Mouse (Mus musculus): ENCODE results near the gene Apba3.

Gene Apba3

GRCm38 (mm10) chr10:81252424-81253419 lies 14.0 kb upstream of the Apba3 start, which contains the start of gene Matk:
Gene Matk, plus strand, starts transcription at chr10:81252935.
- DNase-seq (ENCODE audit: low spot score in 2 of 2), result no peak

GRCm38 (mm10) chr10:81254886-81255285 lies 11.9 kb upstream of the Apba3 start:
- DNase-seq (ENCODE audit: low spot score in 2 of 2), result no peak

- no peak for DNase-seq (ENCODE audit: low spot score in 2 of 2)
Measured at GRCm38 (mm10) chr10:81257158-81258039, 9.4 kb upstream of the Apba3 start.

- no peak for DNase-seq (ENCODE audit: low spot score in 2 of 2)
Measured at GRCm38 (mm10) chr10:81259225-81259884, 7.4 kb upstream of the Apba3 start.

- DNase-seq (ENCODE audit: low spot score in 2 of 2), result no peak
Measured at GRCm38 (mm10) chr10:81261025-81261424, 5.7 kb upstream of the Apba3 start.

GRCm38 (mm10) chr10:81265540-81265939 lies 1.2 kb upstream of the Apba3 start:
- DNase-seq (ENCODE audit: low spot score in 2 of 2), result no peak

- DNase-seq (ENCODE audit: low spot score in 2 of 2), result peak; percentile 78 to 87
Measured at GRCm38 (mm10) chr10:81268056-81268455, 1.3 kb downstream of the Apba3 start.

GRCm38 (mm10) chr10:81268643-81269412 lies 2.1 kb downstream of the Apba3 start:
- no peak for DNase-seq (ENCODE audit: low spot score in 2 of 2)

- DNase-seq (ENCODE audit: low spot score in 2 of 2), result no peak
Measured at GRCm38 (mm10) chr10:81272356-81272755, 5.6 kb downstream of the Apba3 start.

GRCm38 (mm10) chr10:81273842-81274241 lies 7.1 kb downstream of the Apba3 start:
- no peak for DNase-seq (ENCODE audit: low spot score in 2 of 2)

- DNase-seq (ENCODE audit: low spot score in 2 of 2), result no peak
Measured at GRCm38 (mm10) chr10:81277676-81278075, 10.9 kb downstream of the Apba3 start.

- DNase-seq (ENCODE audit: low spot score in 2 of 2), result no peak
Measured at GRCm38 (mm10) chr10:81279496-81279895, 12.7 kb downstream of the Apba3 start.

GRCm38 (mm10) chr10:81284189-81284588 lies 17.4 kb downstream of the Apba3 start:
- no peak for DNase-seq (ENCODE audit: low spot score in 2 of 2)

GRCm38 (mm10) chr10:81284719-81285118 lies 18.0 kb downstream of the Apba3 start:
- no peak for DNase-seq (ENCODE audit: low spot score in 2 of 2)

GRCm38 (mm10) chr10:81285694-81286450 lies 19.1 kb downstream of the Apba3 start:
- peak; percentile 91 to 92 for DNase-seq (ENCODE audit: low spot score in 2 of 2)

GRCm38 (mm10) chr10:81286586-81286985 lies 19.8 kb downstream of the Apba3 start:
- DNase-seq (ENCODE audit: low spot score in 2 of 2), result peak in 1 of 2 experiments; percentile 61

- DNase-seq (ENCODE audit: low spot score in 2 of 2), result peak in 1 of 2 experiments; percentile 52
Measured at GRCm38 (mm10) chr10:81287513-81288157, 20.9 kb downstream of the Apba3 start.

- DNase-seq (ENCODE audit: low spot score in 2 of 2), result no peak
Measured at GRCm38 (mm10) chr10:81288601-81289000, 21.8 kb downstream of the Apba3 start.

GRCm38 (mm10) chr10:81289278-81289677 lies 22.5 kb downstream of the Apba3 start:
- peak in 1 of 2 experiments; percentile 60 for DNase-seq (ENCODE audit: low spot score in 2 of 2)
